33 mouse cellular contexts compared by ENCODE assay signal in genomic region chr13:64120760-64121159, GRCm38 (mm10). TPM values are rescaled to one million over a fixed set of nuclear protein-coding genes. Genes with fewer than 3 reads are reported as not detected.
DNase-seq lines count a peak whose midpoint lies in the region; ATAC-seq lines count a peak whose summit lies in the region.
"Had no signal": no experiment of that assay in that cellular context is flagged by ENCODE, and none has a peak within 500 bp of the region (broad histone marks: within the 10 kb centered on the region; RNA-seq: fewer than 3 reads in every experiment).

No protein-coding gene starts in this region.

- H3K27me3 ChIP-seq in heart, embryonic 11.5 days (ENCODE audit: control insufficient read depth, insufficient read depth, low read length) = no peaks in the 10 kb centered on the region
- H3K27me3 ChIP-seq in liver, embryonic 11.5 days (replicated peaks; ENCODE audit: control insufficient read depth, insufficient read depth, low read length) = no peaks in the 10 kb centered on the region
- H3K27me3 ChIP-seq: embryonic facial prominence, embryonic 12.5 days; embryonic facial prominence, embryonic 15.5 days; hindbrain, embryonic 13.5 days had no signal

- 60% methylated on average over 4 of the region's 4 CpGs for WGBS in heart, embryonic 11.5 days (ENCODE audit: insufficient replicate concordance)
- WGBS in liver, embryonic 11.5 days = 50% methylated on average over 4 of the region's 4 CpGs

- no peak overlapping the region for H3K4me2 ChIP-seq in heart, embryonic 11.5 days
- no peak overlapping the region for H3K4me2 ChIP-seq in liver, embryonic 11.5 days
- H3K4me2 ChIP-seq: embryonic facial prominence, embryonic 12.5 days; embryonic facial prominence, embryonic 15.5 days; hindbrain, embryonic 13.5 days had no signal

- no peaks in the 10 kb centered on the region for H3K4me1 ChIP-seq in heart, embryonic 11.5 days (ENCODE audit: control insufficient read depth, insufficient read depth, low read length)
- H3K4me1 ChIP-seq in liver, embryonic 11.5 days (replicated peaks; ENCODE audit: control insufficient read depth, insufficient read depth, low read length) = no peaks in the 10 kb centered on the region
- H3K4me1 ChIP-seq: embryonic facial prominence, embryonic 12.5 days; embryonic facial prominence, embryonic 15.5 days; heart, embryonic 10.5 days; hindbrain, embryonic 13.5 days had no signal

- no peak overlapping the region for H3K27ac ChIP-seq in heart, embryonic 11.5 days (ENCODE audit: low read depth, low read length)
- no peak overlapping the region for H3K27ac ChIP-seq in liver, embryonic 11.5 days (ENCODE audit: low read depth, low read length)
- H3K27ac ChIP-seq: embryonic facial prominence, embryonic 12.5 days; embryonic facial prominence, embryonic 15.5 days; gastrocnemius, adult 2 months; heart, adult 2 months; heart, embryonic 10.5 days; hindbrain, embryonic 10.5 days; hindbrain, embryonic 13.5 days; hindbrain, postnatal 0 days had no signal

- H3K9me3 ChIP-seq in heart, embryonic 11.5 days (replicated peaks; ENCODE audit: control insufficient read depth, low read length) = no peaks in the 10 kb centered on the region
- H3K9me3 ChIP-seq in liver, embryonic 11.5 days (ENCODE audit: control insufficient read depth, low read length) = no peaks in the 10 kb centered on the region
- H3K9me3 ChIP-seq: embryonic facial prominence, embryonic 15.5 days; heart, embryonic 10.5 days; hindbrain, embryonic 10.5 days; hindbrain, embryonic 13.5 days had no signal

- no peak overlapping the region for H3K9ac ChIP-seq in heart, embryonic 11.5 days (ENCODE audit: low read depth, low read length)
- no peak overlapping the region for H3K9ac ChIP-seq in liver, embryonic 11.5 days (ENCODE audit: low read depth, low read length)
- H3K9ac ChIP-seq: embryonic facial prominence, embryonic 12.5 days; embryonic facial prominence, embryonic 15.5 days; forebrain, postnatal 0 days; hindbrain, embryonic 13.5 days had no signal

- H3K4me3 ChIP-seq in heart, embryonic 11.5 days (ENCODE audit: low read depth, low read length) = no peak overlapping the region
- no peak overlapping the region for H3K4me3 ChIP-seq in liver, embryonic 11.5 days (ENCODE audit: low read depth, low read length)
- H3K4me3 ChIP-seq: embryonic facial prominence, embryonic 12.5 days; embryonic facial prominence, embryonic 15.5 days; gastrocnemius, adult 2 months; heart, adult 2 months; heart, embryonic 10.5 days; hindbrain, embryonic 10.5 days; hindbrain, embryonic 13.5 days had no signal

- peak; percentile 24 for DNase-seq in heart, adult 11 months
- peak; percentile 48 for DNase-seq in 416B (ENCODE audit: low read depth)
- DNase-seq in adrenal gland, adult 8-10 months = no peak
- no peak for DNase-seq in liver, embryonic 11.5 days (ENCODE audit: low spot score)
- DNase-seq in ovary, adult 18-20 months (ENCODE audit: low spot score) = no peak
- DNase-seq: adrenal gland, adult 2 months; adrenal gland, postnatal 25 days; B cell, adult 2 months; cerebellum, adult 11-12 months; cerebellum, adult 8-10 months; cerebellum, postnatal 10 days; forebrain, postnatal 0 days; gastrocnemius, adult 2 months; gastrocnemius, postnatal 14 days; heart, adult 2 months had no signal

- no peak for ATAC-seq in heart, embryonic 11.5 days (replicated peaks; ENCODE audit: insufficient number of reproducible peaks, low FRiP score, low TSS enrichment)
- peak; percentile 52 for ATAC-seq in granulocyte monocyte progenitor cell, adult 5-6 weeks (replicated peaks; ENCODE audit: poor library complexity, severe bottlenecking)
- peak; percentile 52; the same call in 1 of the 2 replicates for ATAC-seq in megakaryocyte progenitor cell, adult 5-6 weeks (replicated peaks; ENCODE audit: poor library complexity)
- no peak for ATAC-seq in liver, embryonic 11.5 days (replicated peaks; ENCODE audit: low FRiP score)
- ATAC-seq: forebrain, embryonic 14.5 days; forebrain, postnatal 0 days; hindbrain, postnatal 0 days; inflammation-experienced regulatory T-cells, adult 6 months had no signal

- H3K36me3 ChIP-seq in heart, embryonic 11.5 days (ENCODE audit: control insufficient read depth, insufficient read depth, low read length) = no peaks in the 10 kb centered on the region
- no peaks in the 10 kb centered on the region for H3K36me3 ChIP-seq in liver, embryonic 11.5 days (ENCODE audit: control insufficient read depth, insufficient read depth, low read length)
- H3K36me3 ChIP-seq: embryonic facial prominence, embryonic 12.5 days; embryonic facial prominence, embryonic 15.5 days; heart, embryonic 10.5 days; hindbrain, embryonic 10.5 days; hindbrain, embryonic 13.5 days had no signal

RNA-seq across cellular contexts. Expression of gene Slc35d2, which starts 8.4 kb away (rescaled TPM):
- 7.4 and 8.2 TPM in 2 replicates for polyA plus RNA-seq in heart, embryonic 11.5 days (2014; fragmentation: Nextera tagmentation; extraction: Ambion mirVana)
- 1.6 TPM in 1 of 2 replicates, not detected in the other for total RNA-seq in granulocyte monocyte progenitor cell, adult 5-6 weeks (2014; fragmentation: Nextera tagmentation)
- 5.8 and 6.7 TPM in 2 replicates for total RNA-seq in granulocyte monocyte progenitor cell, adult 5-6 weeks (2017)
- 3.5 and 5.4 TPM in 2 replicates for total RNA-seq in megakaryocyte progenitor cell, adult 5-6 weeks (2015)
- total RNA-seq in megakaryocyte progenitor cell, adult 5-6 weeks (2017) = 4.3 and 5.4 TPM in 2 replicates
- 10 to 100 TPM in 3 of 4 experiments, 1 to 10 TPM in 1; 6.9 to 10.6 (median 10.3) TPM for total RNA-seq in adrenal gland, adult 8-10 months (2022)
- 4.2 and 5.8 TPM in 2 replicates for polyA plus RNA-seq in liver, embryonic 11.5 days (2014; fragmentation: Nextera tagmentation; extraction: Ambion mirVana)

RNA-seq across cellular contexts. Expression of gene Hsd17b3, which starts 31.7 kb away (rescaled TPM):
- not detected in 2 replicates for polyA plus RNA-seq in heart, embryonic 11.5 days (2014; fragmentation: Nextera tagmentation; extraction: Ambion mirVana)
- not detected in 2 replicates for total RNA-seq in granulocyte monocyte progenitor cell, adult 5-6 weeks (2014; fragmentation: Nextera tagmentation)
- total RNA-seq in granulocyte monocyte progenitor cell, adult 5-6 weeks (2017) = not detected in 2 replicates
- not detected in 2 replicates for total RNA-seq in megakaryocyte progenitor cell, adult 5-6 weeks (2015)
- not detected in 2 replicates for total RNA-seq in megakaryocyte progenitor cell, adult 5-6 weeks (2017)
- 1 to 10 TPM; 1.8 to 2.2 (median 1.8) TPM for total RNA-seq in adrenal gland, adult 8-10 months (2022)
- polyA plus RNA-seq in liver, embryonic 11.5 days (2014; fragmentation: Nextera tagmentation; extraction: Ambion mirVana) = not detected in 2 replicates
- total RNA-seq: forebrain, postnatal 0 days; gastrocnemius, adult 2 months; gastrocnemius, postnatal 14 days; gastrocnemius, postnatal 4 days; heart, adult 2 months; heart, postnatal 25 days; hindbrain, postnatal 0 days; MEL had no signal
- polyA plus RNA-seq: adrenal gland, adult 2 months; embryonic facial prominence, embryonic 12.5 days; embryonic facial prominence, embryonic 15.5 days; forebrain, embryonic 11.5 days; forebrain, embryonic 14.5 days; frontal cortex, adult 2 months; heart, adult 2 months; heart, embryonic 10.5 days; heart, embryonic 14.5 days; heart, postnatal 0 days; hindbrain, embryonic 10.5 days; hindbrain, embryonic 13.5 days; hindbrain, postnatal 0 days; inflammation-experienced regulatory T-cells, adult 6 months had no signal

RNA-seq across cellular contexts. Expression of gene Zfp367, which starts 32.2 kb away (rescaled TPM):
- 23.7 and 25.4 TPM in 2 replicates for polyA plus RNA-seq in heart, embryonic 11.5 days (2014; fragmentation: Nextera tagmentation; extraction: Ambion mirVana)
- 23.9 and 35.8 TPM in 2 replicates for total RNA-seq in granulocyte monocyte progenitor cell, adult 5-6 weeks (2014; fragmentation: Nextera tagmentation)
- total RNA-seq in granulocyte monocyte progenitor cell, adult 5-6 weeks (2017) = 45.3 and 50.9 TPM in 2 replicates
- total RNA-seq in megakaryocyte progenitor cell, adult 5-6 weeks (2015) = 42.8 and 49.3 TPM in 2 replicates
- total RNA-seq in megakaryocyte progenitor cell, adult 5-6 weeks (2017) = 41.9 and 52.3 TPM in 2 replicates
- 10 to 100 TPM; 18.7 to 25.5 (median 23.4) TPM for total RNA-seq in adrenal gland, adult 8-10 months (2022)
- polyA plus RNA-seq in liver, embryonic 11.5 days (2014; fragmentation: Nextera tagmentation; extraction: Ambion mirVana) = 21.2 and 25.1 TPM in 2 replicates

RNA-seq across cellular contexts. Expression of gene Habp4, which starts 40.9 kb away (rescaled TPM):
- 42.2 and 50.2 TPM in 2 replicates for polyA plus RNA-seq in heart, embryonic 11.5 days (2014; fragmentation: Nextera tagmentation; extraction: Ambion mirVana)
- 6.7 and 7.5 TPM in 2 replicates for total RNA-seq in granulocyte monocyte progenitor cell, adult 5-6 weeks (2014; fragmentation: Nextera tagmentation)
- total RNA-seq in granulocyte monocyte progenitor cell, adult 5-6 weeks (2017) = 1.7 and 7.7 TPM in 2 replicates
- total RNA-seq in megakaryocyte progenitor cell, adult 5-6 weeks (2015) = 3.4 and 3.9 TPM in 2 replicates
- total RNA-seq in megakaryocyte progenitor cell, adult 5-6 weeks (2017) = 2.4 TPM in 2 replicates
- total RNA-seq in adrenal gland, adult 8-10 months (2022) = 10 to 100 TPM; 33.4 to 57.7 (median 43.0) TPM
- polyA plus RNA-seq in liver, embryonic 11.5 days (2014; fragmentation: Nextera tagmentation; extraction: Ambion mirVana) = 15.0 and 15.2 TPM in 2 replicates

Comparison
In these comparisons a context has a peak if more than half of its experiments do, and no peak if none do; other contexts are left out.
1. DNase-seq: peak in heart, adult 11 months (single experiment) and 416B (single experiment); none in adrenal gland, adult 8-10 months (single experiment), liver, embryonic 11.5 days (single experiment) and ovary, adult 18-20 months (single experiment).
2. ATAC-seq: peak in granulocyte monocyte progenitor cell, adult 5-6 weeks (single experiment) and megakaryocyte progenitor cell, adult 5-6 weeks (single experiment); none in heart, embryonic 11.5 days (single experiment) and liver, embryonic 11.5 days (single experiment).